9 mouse cellular contexts compared by ENCODE assay signal in genomic region chr1:93101571-93102061, GRCm38 (mm10). TPM values are rescaled to one million over a fixed set of nuclear protein-coding genes. Genes with fewer than 3 reads are reported as not detected.
DNase-seq lines count a peak whose midpoint lies in the region; ATAC-seq lines count a peak whose summit lies in the region.
"Had no signal": no experiment of that assay in that cellular context is flagged by ENCODE, and none has a peak within 500 bp of the region (broad histone marks: within the 10 kb centered on the region; RNA-seq: fewer than 3 reads in every experiment).

Kif1a (minus strand) TSS chr1:93101951.

- peak within 1 kb of the TSS; percentile 97 for H3K4me2 ChIP-seq in heart, embryonic 16.5 days (ENCODE audit: low read depth, low read length)
- peak within 1 kb of the TSS; percentile 95 for H3K4me2 ChIP-seq in midbrain, embryonic 12.5 days (replicated peaks)

- peaks cover 7% of the 10 kb centered on the region for H3K4me1 ChIP-seq in heart, embryonic 16.5 days (ENCODE audit: control insufficient read depth, insufficient read depth, low read length)
- H3K4me1 ChIP-seq in midbrain, embryonic 12.5 days = peaks cover 25% of the 10 kb centered on the region

- 2% methylated on average over 39 of the region's 39 CpGs for WGBS in heart, embryonic 16.5 days
- WGBS in midbrain, embryonic 12.5 days = under 1% methylated on average over 39 of the region's 39 CpGs

- peak within 1 kb of the TSS; percentile 49 for H3K4me3 ChIP-seq in heart, embryonic 16.5 days (ENCODE audit: low read length)
- H3K4me3 ChIP-seq in midbrain, embryonic 12.5 days = peak within 1 kb of the TSS; percentile 62

- no peak within 1 kb of the TSS for H3K27ac ChIP-seq in heart, embryonic 16.5 days (ENCODE audit: low read length)
- H3K27ac ChIP-seq in midbrain, embryonic 12.5 days (replicated peaks) = peak within 1 kb of the TSS; percentile 73

- H3K27me3 ChIP-seq in heart, embryonic 16.5 days (ENCODE audit: control insufficient read depth, insufficient read depth, low read length) = peaks cover 50% of the 10 kb centered on the region
- H3K27me3 ChIP-seq in midbrain, embryonic 12.5 days = peaks cover 27% of the 10 kb centered on the region

- peaks cover 3% of the 10 kb centered on the region for H3K9me3 ChIP-seq in heart, embryonic 16.5 days (replicated peaks; ENCODE audit: control insufficient read depth, low read length)
- no peaks in the 10 kb centered on the region for H3K9me3 ChIP-seq in midbrain, embryonic 12.5 days

- peak; percentile 72 for ATAC-seq in heart, embryonic 16.5 days (replicated peaks; ENCODE audit: extremely low read depth, insufficient read depth, low FRiP score)
- ATAC-seq in midbrain, embryonic 12.5 days (ENCODE audit: low FRiP score, low read depth) = peak; percentile 92

- no peaks in the 10 kb centered on the region for H3K36me3 ChIP-seq in heart, embryonic 16.5 days (ENCODE audit: control insufficient read depth, insufficient read depth)
- H3K36me3 ChIP-seq in midbrain, embryonic 12.5 days = no peaks in the 10 kb centered on the region

- H3K9ac ChIP-seq in heart, embryonic 16.5 days (ENCODE audit: low read length) = peak within 1 kb of the TSS; percentile 68
- peak within 1 kb of the TSS; percentile 71 for H3K9ac ChIP-seq in midbrain, embryonic 12.5 days (replicated peaks)

- peak; percentile 14 for DNase-seq in ovary, postnatal 36 days (ENCODE audit: low spot score)
- DNase-seq in ovary, postnatal 14 days (ENCODE audit: low spot score) = no peak
- peak; percentile 68 for DNase-seq in embryo, embryonic 9.5 days (ENCODE audit: extremely low spot score)
- DNase-seq in layer of hippocampus, postnatal 36 days = peak; percentile 89 to 93
- peak; percentile 96 for DNase-seq in telencephalon, adult 2 months (ENCODE audit: low read depth, low spot score)
- no peak for DNase-seq in urinary bladder, postnatal 10 days (ENCODE audit: low spot score)

RNA-seq across cellular contexts. Expression of gene Kif1a, which starts in this region (rescaled TPM):
- polyA plus RNA-seq in heart, embryonic 16.5 days (2015; fragmentation: Nextera tagmentation; extraction: Ambion mirVana) = 8.3 and 11.3 TPM in 2 replicates
- 100 to 1,000 TPM; 607 to 610 TPM for total RNA-seq in layer of hippocampus, postnatal 36 days (2021)
- polyA plus RNA-seq in midbrain, embryonic 12.5 days (2016; fragmentation: Nextera tagmentation; extraction: Ambion mirVana) = 125 and 126 TPM in 2 replicates
- total RNA-seq: neutrophil, adult 5-6 weeks had no signal

Comparison
In these comparisons a context has a peak if more than half of its experiments do, and no peak if none do; other contexts are left out.
1. RNA of gene Kif1a (polyA plus RNA-seq): 125 to 126 TPM in midbrain, embryonic 12.5 days; 8.3 to 11.3 TPM in heart, embryonic 16.5 days; every median in the first group is over 10 times any median in the second.
2. DNase-seq: peak in ovary, postnatal 36 days (single experiment), embryo, embryonic 9.5 days (single experiment), layer of hippocampus, postnatal 36 days (2 of 2) and telencephalon, adult 2 months (single experiment); none in ovary, postnatal 14 days (single experiment) and urinary bladder, postnatal 10 days (single experiment).